Mouse (Mus musculus) bone marrow, adult 2 months (tissue): ENCODE results near the gene Sash3.

ENCODE experiments used
- CTCF ChIP-seq: fragments of 200-500 bp; IDR thresholded peaks from 2 replicates; pipeline ENCODE4 v1.5.1; 2011; ENCODE audit warnings: low read length, control low read depth; ENCODE audit not compliant: control insufficient read depth, insufficient read depth
- POLR2A ChIP-seq: fragments of 200-500 bp; IDR thresholded peaks from 2 replicates; pipeline ENCODE4 v1.6.1; 2011; ENCODE audit warnings: low read depth, mild to moderate bottlenecking, control low read depth, low read length, borderline replicate concordance; ENCODE audit not compliant: control insufficient read depth

DNA sequence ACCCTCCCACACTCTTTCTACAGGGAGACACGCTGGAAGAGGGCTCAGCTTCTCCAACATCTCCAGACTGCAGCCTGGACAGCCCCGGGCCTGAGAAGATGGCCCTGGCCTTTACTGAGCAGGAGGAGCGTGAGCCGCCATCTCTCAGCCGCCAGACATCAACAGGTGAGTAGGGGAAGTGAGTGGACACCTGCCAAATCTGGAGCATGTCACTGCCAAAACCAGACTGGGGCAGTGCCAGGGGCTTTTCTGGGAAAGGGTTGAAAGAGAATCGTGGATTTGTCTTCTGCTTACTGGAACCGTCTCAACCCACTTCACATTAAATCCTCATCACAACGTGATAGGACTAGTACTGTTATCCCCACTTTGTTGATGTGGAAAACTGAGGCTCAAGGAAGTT lies 11.2 kb downstream of the Sash3 start:
- no peak for TF ChIP-seq CTCF
- TF ChIP-seq POLR2A, result no peak
